Mouse (Mus musculus) hindbrain, embryonic 15.5 days (tissue): ENCODE results near the gene Cops3. TPM values are rescaled to one million over a fixed set of nuclear protein-coding genes. Genes with fewer than 3 reads are reported as not detected.
"Not testable (repeated sequence)": the region's sequence is repeated elsewhere in the genome, so short reads cannot be mapped to it uniquely, and the experiment has no call there.

Experiments
- ATAC-seq: fragments of 200-750 bp; cut with Nextera tagmentation; 2 replicates; pipeline ENCODE4 v1.8.0; 2017; ENCODE audit warnings: low read depth, moderate number of reproducible peaks, moderate TSS enrichment; ENCODE audit not compliant: low FRiP score
- H3K27ac ChIP-seq: fragments of 300-500 bp; sonication (generic); replicated peaks from 2 replicates; pipeline ENCODE4 v1.5.1; 2015; ENCODE audit warnings: mild to moderate bottlenecking, inconsistent platforms
- H3K27me3 ChIP-seq: fragments of 300-500 bp; sonication (generic); 2 replicates; pipeline ENCODE4 v1.6.1; 2015; ENCODE audit warnings: control low read depth, inconsistent platforms
- H3K36me3 ChIP-seq: fragments of 300-500 bp; sonication (generic); 2 replicates; pipeline ENCODE4 v1.6.1; 2015; ENCODE audit warnings: control low read depth, inconsistent platforms
- H3K4me1 ChIP-seq: fragments of 300-500 bp; sonication (generic); replicated peaks from 2 replicates; pipeline ENCODE4 v1.6.1; 2015; ENCODE audit warnings: control low read depth, inconsistent platforms
- H3K4me2 ChIP-seq: fragments of 300-500 bp; sonication (generic); 2 replicates; pipeline ENCODE4 v1.6.1; 2015; ENCODE audit warnings: moderate library complexity, mild to moderate bottlenecking, inconsistent platforms
- H3K4me3 ChIP-seq: fragments of 300-500 bp; sonication (generic); 2 replicates; pipeline ENCODE4 v1.5.1; 2015; ENCODE audit warnings: mild to moderate bottlenecking, inconsistent platforms
- H3K9ac ChIP-seq: fragments of 300-500 bp; sonication (generic); 2 replicates; pipeline ENCODE4 v1.6.1; 2015; ENCODE audit warnings: inconsistent platforms
- H3K9me3 ChIP-seq: fragments of 300-500 bp; sonication (generic); 2 replicates; pipeline ENCODE4 v1.6.1; 2016; ENCODE audit warnings: control low read depth, inconsistent platforms
- WGBS: fragments of 180-500 bp; shearing (Covaris S2); methylation state at CpG from one replicate; pipeline ENCODE4 v1.1.7; 2015; 5-methylcytosine and 5-hydroxymethylcytosine counted together
- polyA plus RNA-seq: library from polyadenylated mRNA; unstranded; fragments of >200 nt; fragmentation: Nextera tagmentation; extraction: Ambion mirVana; gene quantifications from 2 replicates; pipeline ENCODE4 v1.2.1, GENCODE M21; 2015

Cops3 gene
- polyA plus RNA-seq, 1 experiment from 2014 or later, result 183 TPM

GRCm38 (mm10) chr11:59846311-59846710, 6.7 kb upstream of the Cops3 start:
- 97% methylated on average over 11 of the region's 11 CpGs for whole genome bisulfite sequencing
- ATAC-seq, result no peak

GRCm38 (mm10) chr11:59839008-59839458, 605 bp downstream of the Cops3 start, which contains the start of gene Nt5m:
Gene Nt5m (plus strand): TSS chr11:59839447.
- Histone ChIP-seq H3K9me3 (no peaks in the 10 kb centered on the region), H3K36me3 (peaks cover 16% of the 10 kb centered on the region), H3K4me2 (peak within 1 kb of the TSS; percentile 63), H3K27me3 (no peaks in the 10 kb centered on the region), H3K27ac (peak within 1 kb of the TSS; percentile 100), H3K4me3 (peak within 1 kb of the TSS; percentile 100), H3K4me1 (peaks cover 23% of the 10 kb centered on the region), H3K9ac (peak within 1 kb of the TSS; percentile 98)
- under 1% methylated on average over 24 of the region's 24 CpGs for WGBS
- ATAC-seq, result peak; percentile 96

More at GRCm38 (mm10) chr11:59846311-59846710, 6.7 kb upstream of the Cops3 start:
- no peaks in the 10 kb centered on the region for H3K36me3 ChIP-seq
- H3K9ac ChIP-seq, result no peak overlapping the region
- H3K27me3 ChIP-seq, result no peaks in the 10 kb centered on the region
- H3K4me1 ChIP-seq, result peaks cover 21% of the 10 kb centered on the region
- H3K9me3 ChIP-seq, result no peaks in the 10 kb centered on the region
- no peak overlapping the region for H3K4me3 ChIP-seq
- H3K4me2 ChIP-seq, result no peak overlapping the region
- H3K27ac ChIP-seq, result no peak overlapping the region

- H3K36me3 ChIP-seq, result peaks cover 19% of the 10 kb centered on the region
- H3K4me1 ChIP-seq, result peaks cover 23% of the 10 kb centered on the region
- no peaks in the 10 kb centered on the region for H3K9me3 ChIP-seq
- H3K4me2 ChIP-seq, result peak overlapping the region; percentile 63
- no peaks in the 10 kb centered on the region for H3K27me3 ChIP-seq
- H3K4me3 ChIP-seq, result peak overlapping the region; percentile 100
- H3K27ac ChIP-seq, result peak overlapping the region; percentile 100; the same call in 1 of the 2 replicates
- 65% methylated on average over 4 of the region's 4 CpGs for WGBS
- peak overlapping the region; percentile 98 for H3K9ac ChIP-seq
- no peak for ATAC-seq
Measured at GRCm38 (mm10) chr11:59838426-59838825, 1.2 kb downstream of the Cops3 start.

GRCm38 (mm10) chr11:59837789-59838188, 1.8 kb downstream of the Cops3 start:
- not testable (repeated sequence) for H3K9ac ChIP-seq, ATAC-seq, H3K27me3 ChIP-seq, H3K9me3 ChIP-seq, H3K27ac ChIP-seq
- WGBS, result no CpG with 5 or more reads among the region's 1 CpGs
- Histone ChIP-seq H3K4me2 (peak overlapping the region; percentile 63; the same call in 1 of the 2 replicates), H3K36me3 (peaks cover 25% of the 10 kb centered on the region), H3K4me3 (0 out of 2 replicates have a peak overlapping the region, but pooled peaks have one; percentile 100), H3K4me1 (peaks cover 23% of the 10 kb centered on the region)

- Histone ChIP-seq H3K9me3 (no peaks in the 10 kb centered on the region), H3K9ac (no peak overlapping the region), H3K4me1 (no peaks in the 10 kb centered on the region), H3K27me3 (no peaks in the 10 kb centered on the region), H3K27ac (no peak overlapping the region), H3K4me3 (no peak overlapping the region), H3K36me3 (peaks cover 94% of the 10 kb centered on the region), H3K4me2 (no peak overlapping the region)
- 86% methylated on average over 3 of the region's 3 CpGs for WGBS
- ATAC-seq, result no peak
Measured at GRCm38 (mm10) chr11:59821625-59822024, 18.0 kb downstream of the Cops3 start.

- no peak overlapping the region for H3K4me3 ChIP-seq
- 97% methylated on average over 3 of the region's 3 CpGs for WGBS
- H3K27me3 ChIP-seq, result no peaks in the 10 kb centered on the region
- H3K4me1 ChIP-seq, result no peaks in the 10 kb centered on the region
- H3K36me3 ChIP-seq, result peaks cover 64% of the 10 kb centered on the region
- H3K9me3 ChIP-seq, result no peaks in the 10 kb centered on the region
- ATAC-seq, result no peak
- no peak overlapping the region for H3K27ac ChIP-seq
- H3K4me2 ChIP-seq, result no peak overlapping the region
- no peak overlapping the region for H3K9ac ChIP-seq
Measured at GRCm38 (mm10) chr11:59817916-59818315, 21.7 kb downstream of the Cops3 start.

- Histone ChIP-seq H3K27me3 (no peaks in the 10 kb centered on the region), H3K4me3 (no peak overlapping the region), H3K27ac (no peak overlapping the region), H3K36me3 (peaks cover 45% of the 10 kb centered on the region), H3K4me1 (peaks cover 3% of the 10 kb centered on the region; the same call in 1 of the 2 replicates), H3K9me3 (no peaks in the 10 kb centered on the region), H3K4me2 (no peak overlapping the region), H3K9ac (no peak overlapping the region)
- 95% methylated on average over 6 of the region's 6 CpGs for WGBS
- no peak for ATAC-seq
Measured at GRCm38 (mm10) chr11:59815482-59816065, 24.1 kb downstream of the Cops3 start.

- Histone ChIP-seq H3K27me3 (no peaks in the 10 kb centered on the region), H3K4me1 (peaks cover 3% of the 10 kb centered on the region; the same call in 1 of the 2 replicates), H3K4me2 (no peak overlapping the region), H3K9ac (no peak overlapping the region), H3K4me3 (no peak overlapping the region), H3K9me3 (no peaks in the 10 kb centered on the region), H3K36me3 (peaks cover 39% of the 10 kb centered on the region), H3K27ac (no peak overlapping the region)
- no peak for ATAC-seq
- WGBS, result 89% methylated on average over 6 of the region's 6 CpGs
Measured at GRCm38 (mm10) chr11:59814936-59815335, 24.7 kb downstream of the Cops3 start.

- Histone ChIP-seq H3K27ac (no peak overlapping the region), H3K36me3 (peaks cover 32% of the 10 kb centered on the region), H3K4me1 (peaks cover 3% of the 10 kb centered on the region; the same call in 1 of the 2 replicates), H3K4me3 (no peak overlapping the region), H3K4me2 (no peak overlapping the region), H3K9ac (no peak overlapping the region), H3K9me3 (no peaks in the 10 kb centered on the region), H3K27me3 (no peaks in the 10 kb centered on the region)
- WGBS, result 70% methylated on average over 1 of the region's 1 CpGs
- ATAC-seq, result no peak
Measured at GRCm38 (mm10) chr11:59814311-59814710, 25.3 kb downstream of the Cops3 start.

- Histone ChIP-seq H3K27ac (no peak overlapping the region), H3K4me1 (peaks cover 12% of the 10 kb centered on the region), H3K27me3 (no peaks in the 10 kb centered on the region), H3K4me3 (no peak overlapping the region), H3K36me3 (peaks cover 22% of the 10 kb centered on the region), H3K9ac (no peak overlapping the region), H3K4me2 (no peak overlapping the region), H3K9me3 (no peaks in the 10 kb centered on the region)
- no peak for ATAC-seq
- WGBS, result 81% methylated on average over 3 of the region's 3 CpGs
Measured at GRCm38 (mm10) chr11:59813276-59813675, 26.4 kb downstream of the Cops3 start.

- H3K4me3 ChIP-seq, result no peak overlapping the region
- H3K9ac ChIP-seq, result no peak overlapping the region
- no peak for ATAC-seq
- H3K36me3 ChIP-seq, result peaks cover 15% of the 10 kb centered on the region
- H3K27me3 ChIP-seq, result no peaks in the 10 kb centered on the region
- H3K4me1 ChIP-seq, result peaks cover 19% of the 10 kb centered on the region
- H3K9me3 ChIP-seq, result no peaks in the 10 kb centered on the region
- H3K27ac ChIP-seq, result no peak overlapping the region
- H3K4me2 ChIP-seq, result no peak overlapping the region
- 87% methylated on average over 4 of the region's 4 CpGs for WGBS
Measured at GRCm38 (mm10) chr11:59811211-59811610, 28.4 kb downstream of the Cops3 start.

- H3K4me1 ChIP-seq, result peaks cover 19% of the 10 kb centered on the region
- no peak for ATAC-seq
- peaks cover 14% of the 10 kb centered on the region for H3K36me3 ChIP-seq
- peak overlapping the region; percentile 83 for H3K4me2 ChIP-seq
- no peaks in the 10 kb centered on the region for H3K27me3 ChIP-seq
- H3K9me3 ChIP-seq, result no peaks in the 10 kb centered on the region
- WGBS, result 60% methylated on average over 14 of the region's 14 CpGs
- peak overlapping the region; percentile 93 for H3K9ac ChIP-seq
- peak overlapping the region; percentile 68 for H3K4me3 ChIP-seq
- peak overlapping the region; percentile 100 for H3K27ac ChIP-seq
Measured at GRCm38 (mm10) chr11:59810480-59811158, 29.0 kb downstream of the Cops3 start.
